Mouse (Mus musculus): Measurements from ENCODE around the gene Dhx58.

GRCm38 (mm10) chr11:100709201-100709810 is 5.2 kb upstream of the Dhx58 start:
- TF ChIP-seq CTCF (IDR thresholded peaks at IDR 0.05; ENCODE audit: low read depth) (no peak), EP300 (IDR thresholded peaks at IDR 0.05; ENCODE audit: low read depth) (no peak)

Measured in liver, postnatal 0 days (tissue).